8 mouse cellular contexts compared by ENCODE assay signal in genomic region chr7:39588471-39589041, GRCm38 (mm10).
DNase-seq lines count a peak whose midpoint lies in the region; ATAC-seq and TF ChIP-seq lines count a peak whose summit lies in the region.
"Not testable (repeated sequence)": the region's sequence is repeated elsewhere in the genome, so short reads cannot be mapped to it uniquely, and the experiment has no call there.

No protein-coding gene starts in this region.

- H3K9ac ChIP-seq in ES-Bruce4 (ENCODE audit: low read depth, poor library complexity, severe bottlenecking), result peak overlapping the region; percentile 84; the same call in 1 of the 2 replicates
- H3K9ac ChIP-seq in midbrain, embryonic 14.5 days (replicated peaks; ENCODE audit: low read length), result peak overlapping the region; percentile 63

- not testable (repeated sequence) for TF ChIP-seq POLR2A in ES-Bruce4 (IDR thresholded peaks at IDR 0.05; ENCODE audit: insufficient read depth, low read length); spleen, adult 2 months (IDR thresholded peaks at IDR 0.05; ENCODE audit: low read depth, low read length)

- not testable (repeated sequence) for H3K4me1 ChIP-seq in ES-Bruce4 (ENCODE audit: control insufficient read depth, insufficient read depth, low read length); midbrain, embryonic 14.5 days (ENCODE audit: control insufficient read depth, insufficient read depth, low read length); spleen, adult 2 months (ENCODE audit: control insufficient read depth, insufficient read depth, insufficient read length)

- peak overlapping the region; percentile 52 for H3K4me2 ChIP-seq in midbrain, embryonic 14.5 days (ENCODE audit: low read length)

- H3K36me3 ChIP-seq in ES-Bruce4 (ENCODE audit: control insufficient read depth, insufficient read depth, low read length, poor library complexity, severe bottlenecking); midbrain, embryonic 14.5 days (ENCODE audit: control insufficient read depth, insufficient read depth, low read length); spleen, adult 2 months (ENCODE audit: control insufficient read depth, insufficient read depth, low read length): not testable (repeated sequence)

- not testable (repeated sequence) for H3K27ac ChIP-seq in ES-Bruce4 (ENCODE audit: insufficient read depth, low read length); spleen, adult 2 months (ENCODE audit: insufficient read depth, low read length)
- H3K27ac ChIP-seq in midbrain, embryonic 14.5 days (replicated peaks; ENCODE audit: low read depth, low read length), result peak overlapping the region; percentile 78

- H3K9me3 ChIP-seq in ES-Bruce4 (replicated peaks; ENCODE audit: control insufficient read depth, insufficient read depth, low read length, poor library complexity, severe bottlenecking); midbrain, embryonic 14.5 days (ENCODE audit: control insufficient read depth, low read length): not testable (repeated sequence)

- ATAC-seq in frontal cortex, adult (ENCODE audit: low TSS enrichment), result peak; percentile 99
- ATAC-seq in midbrain, embryonic 14.5 days (ENCODE audit: low FRiP score, low TSS enrichment), result peak; percentile 89

- H3K27me3 ChIP-seq in ES-Bruce4 (ENCODE audit: control insufficient read depth, insufficient read depth, low read length, poor library complexity, severe bottlenecking); midbrain, embryonic 14.5 days (ENCODE audit: control insufficient read depth, insufficient read depth, low read length); spleen, adult 2 months (ENCODE audit: control insufficient read depth, insufficient read depth, low read length): not testable (repeated sequence)

- peak; percentile 74 to 79 for DNase-seq in cerebellum, postnatal 25 days
- peak; percentile 31 for DNase-seq in heart, postnatal 4 days
- peak; percentile 26 for DNase-seq in layer of hippocampus, adult 11-12 months (ENCODE audit: low spot score)
- DNase-seq in liver, result peak; percentile 4
- peak; percentile 78 for DNase-seq in midbrain, embryonic 14.5 days
- DNase-seq in spleen, adult 2 months (ENCODE audit: low read depth in 1 of 2, low spot score in 2 of 2), result not testable (repeated sequence)

- under 1% methylated on average over 54 of the region's 62 CpGs for WGBS in midbrain, embryonic 14.5 days
- WGBS in spleen, adult 2 months, result 2% methylated on average over 62 of the region's 62 CpGs

- TF ChIP-seq EP300 in ES-Bruce4 (IDR thresholded peaks at IDR 0.05; ENCODE audit: insufficient read depth, low read depth, low read length), result not testable (repeated sequence)

- peak overlapping the region; percentile 40 for H3K4me3 ChIP-seq in ES-Bruce4 (ENCODE audit: low read depth, low read length)
- peak overlapping the region; percentile 39 for H3K4me3 ChIP-seq in midbrain, embryonic 14.5 days (replicated peaks; ENCODE audit: low read depth, low read length)
- peak overlapping the region; percentile 23; the same call in 1 of the 2 replicates for H3K4me3 ChIP-seq in spleen, adult 2 months (ENCODE audit: extremely low read depth, insufficient read depth, insufficient read length)

- TF ChIP-seq CTCF in ES-Bruce4 (IDR thresholded peaks at IDR 0.05; ENCODE audit: low read depth, low read length); spleen, adult 2 months (IDR thresholded peaks at IDR 0.05; ENCODE audit: extremely low read depth, insufficient read depth, insufficient read length, insufficient replicate concordance): not testable (repeated sequence)
